Mouse (Mus musculus) ovary, postnatal 14 days (tissue): ENCODE data around the gene Serpinh1.
"Not testable (repeated sequence)": the region's sequence is repeated elsewhere in the genome, so short reads cannot be mapped to it uniquely, and the experiment has no call there.

Experiments used
- DNase-seq: peaks from one replicate; pipeline ENCODE4 v3.0.0; 2022; ENCODE audit warnings: low spot score

Serpinh1 gene

DNA sequence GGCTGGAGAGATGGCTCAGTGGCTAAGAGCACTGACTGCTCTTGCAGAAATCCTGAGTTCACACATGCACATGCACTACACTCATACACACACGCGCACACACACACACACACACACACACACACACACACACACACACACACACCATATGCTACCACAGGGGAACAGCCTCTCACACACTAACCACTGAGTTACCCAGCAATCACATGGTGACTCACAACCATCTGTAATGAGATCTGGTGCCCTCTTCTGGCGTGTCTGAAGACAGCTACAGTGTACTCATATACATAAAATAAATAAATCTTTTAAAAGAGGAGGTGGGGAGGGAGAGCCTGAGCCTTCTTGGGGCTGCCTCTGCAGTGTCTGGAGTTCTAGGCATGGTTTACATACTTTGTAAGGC lies 21.3 kb upstream of the Serpinh1 start:
- DNase-seq: not testable (repeated sequence)

DNA sequence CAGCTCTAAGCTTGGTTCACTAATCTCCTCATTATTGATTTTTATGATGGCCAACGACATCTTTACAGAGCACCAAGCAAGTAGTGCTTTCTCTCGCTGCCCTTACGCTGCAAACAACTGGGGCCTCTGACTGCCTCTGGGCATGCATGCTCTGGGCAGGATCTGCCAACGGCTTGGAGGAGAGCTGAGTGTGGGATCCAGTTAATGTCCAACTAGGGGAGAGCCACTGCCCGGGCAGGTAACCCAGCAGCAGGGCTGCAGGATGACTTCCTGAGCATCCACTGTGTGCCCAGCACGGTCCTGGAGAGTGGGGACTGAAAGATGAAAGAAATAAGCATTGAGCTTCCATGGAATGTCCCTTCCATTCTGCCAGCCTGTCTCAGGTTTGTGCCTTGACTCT lies 13.7 kb upstream of the Serpinh1 start:
- DNase-seq: no peak

DNA sequence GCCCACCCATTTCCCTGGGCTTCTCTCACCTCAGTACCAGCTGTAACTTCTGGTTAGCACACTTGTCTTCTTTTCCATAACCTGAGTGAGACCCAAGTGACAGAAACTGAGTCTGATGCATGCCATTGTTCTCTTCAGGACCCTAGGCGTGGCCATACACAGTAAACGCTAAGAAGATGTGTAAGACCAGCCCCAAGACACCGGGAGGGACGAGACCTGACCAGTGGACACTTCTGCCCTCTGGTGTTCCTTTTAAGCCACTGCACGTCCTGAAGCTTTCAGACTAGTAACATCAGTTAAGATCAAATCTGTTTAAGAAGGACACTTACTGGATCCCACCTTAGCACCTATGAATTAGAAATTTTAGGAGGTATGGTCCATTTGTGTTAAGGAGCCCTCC lies 12.0 kb upstream of the Serpinh1 start:
- DNase-seq: peak; percentile 64

DNA sequence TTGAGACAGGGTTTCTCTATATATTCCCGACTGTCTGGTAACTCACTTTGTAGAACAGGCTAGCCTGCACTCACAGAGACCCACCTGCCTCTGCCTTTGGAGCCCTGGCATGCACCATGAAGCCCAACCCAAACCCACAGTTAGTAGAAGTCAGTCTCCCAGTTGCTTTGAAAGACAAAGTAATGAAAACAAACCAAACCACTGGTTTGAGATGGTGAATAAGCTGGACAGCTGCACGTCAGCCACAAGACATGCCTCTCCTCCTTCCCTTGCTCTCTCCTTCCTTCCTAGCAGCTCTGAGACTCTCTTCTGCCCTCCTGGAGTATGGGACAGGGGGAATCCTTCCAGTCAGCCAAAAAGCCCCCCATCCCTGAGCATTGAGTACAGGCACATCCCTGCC lies 9.1 kb upstream of the Serpinh1 start:
- DNase-seq: no peak

DNA sequence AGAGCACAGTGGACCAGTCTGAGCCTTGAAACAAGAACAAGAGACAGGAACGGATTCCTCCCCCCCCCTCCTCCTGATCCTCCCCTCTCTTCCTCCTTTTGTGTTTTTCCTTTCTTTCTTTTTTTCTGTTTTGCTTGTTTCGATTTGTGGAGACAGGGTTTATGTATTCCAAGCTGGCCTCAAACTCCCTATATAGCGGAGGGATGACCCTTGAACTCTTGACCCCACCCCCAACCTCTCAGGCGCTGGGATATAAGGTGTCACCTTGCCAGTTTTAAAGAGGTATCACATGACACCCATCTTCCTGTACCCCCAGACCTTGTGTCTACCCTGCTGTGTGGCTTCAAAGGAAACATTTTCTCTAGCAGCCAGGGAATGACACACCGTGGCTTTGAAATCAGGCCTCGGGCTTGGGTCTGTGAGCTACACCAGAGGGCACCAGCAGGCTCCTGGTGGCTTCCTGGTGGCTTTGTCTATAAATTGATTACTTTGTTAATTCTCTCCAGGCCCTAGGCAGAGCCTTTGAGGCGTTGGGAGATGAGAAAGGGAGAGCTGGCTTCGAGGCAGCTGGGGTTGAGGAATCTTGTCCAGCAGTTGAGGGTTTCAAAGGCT lies 7.9 kb upstream of the Serpinh1 start:
- no peak for DNase-seq

DNA sequence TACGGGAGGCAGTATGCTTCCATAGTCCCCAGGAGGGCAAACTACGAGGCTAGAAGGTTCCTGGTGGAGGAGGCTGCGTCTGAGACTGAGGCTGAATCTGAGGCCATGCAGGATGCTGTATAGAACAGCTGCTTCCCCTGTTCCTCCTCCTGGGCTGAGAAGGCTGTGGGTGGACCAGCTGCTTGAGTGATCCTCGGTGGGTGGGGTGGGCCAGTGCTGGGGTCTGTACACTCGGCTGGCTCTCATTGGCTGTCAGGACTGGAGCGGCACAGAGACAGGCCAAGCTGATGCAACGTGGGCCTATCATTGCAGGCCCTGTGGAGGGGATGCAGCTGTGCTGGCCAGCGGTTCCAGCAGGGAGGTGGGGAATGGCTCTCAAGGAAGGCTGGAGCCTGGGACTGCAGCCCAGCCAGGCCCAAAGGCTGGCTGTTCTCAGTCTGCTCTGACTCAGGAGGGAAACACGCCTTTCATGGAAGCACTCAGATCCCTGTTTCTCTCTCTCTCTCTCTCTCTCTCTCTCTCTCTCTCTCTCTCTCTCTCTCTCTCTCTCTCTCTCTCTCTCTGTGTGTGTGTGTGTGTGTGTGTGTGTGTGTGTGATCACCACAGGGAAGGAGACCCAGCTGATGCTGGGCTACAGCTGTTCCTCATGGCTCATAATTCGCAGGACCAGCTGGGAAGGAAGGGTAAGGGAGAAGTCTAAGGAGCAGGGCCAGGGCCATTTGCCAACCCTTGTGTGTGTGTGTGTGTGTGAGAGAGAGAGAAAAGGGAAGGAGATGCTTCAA lies 7.2 kb upstream of the Serpinh1 start:
- peak; percentile 60 for DNase-seq

DNA sequence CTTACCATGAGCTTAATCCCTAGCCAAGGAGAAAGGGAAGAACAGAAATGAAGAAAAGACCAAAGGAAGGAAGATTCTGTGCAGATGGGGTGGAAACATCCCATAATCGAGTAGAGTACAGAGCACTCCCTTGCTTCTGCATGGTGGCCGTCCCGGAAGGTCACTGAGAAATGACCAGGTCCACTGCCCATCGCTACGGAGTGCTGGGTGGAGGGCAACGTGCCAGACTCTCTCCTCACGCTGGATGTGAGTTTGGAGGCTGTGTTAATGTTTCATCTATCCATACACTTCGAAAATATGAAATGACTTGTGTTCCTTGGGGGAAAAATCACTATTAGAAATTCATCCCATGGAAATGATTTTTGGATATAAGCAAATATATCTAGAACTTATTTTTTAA lies 5.3 kb upstream of the Serpinh1 start:
- DNase-seq: no peak

DNA sequence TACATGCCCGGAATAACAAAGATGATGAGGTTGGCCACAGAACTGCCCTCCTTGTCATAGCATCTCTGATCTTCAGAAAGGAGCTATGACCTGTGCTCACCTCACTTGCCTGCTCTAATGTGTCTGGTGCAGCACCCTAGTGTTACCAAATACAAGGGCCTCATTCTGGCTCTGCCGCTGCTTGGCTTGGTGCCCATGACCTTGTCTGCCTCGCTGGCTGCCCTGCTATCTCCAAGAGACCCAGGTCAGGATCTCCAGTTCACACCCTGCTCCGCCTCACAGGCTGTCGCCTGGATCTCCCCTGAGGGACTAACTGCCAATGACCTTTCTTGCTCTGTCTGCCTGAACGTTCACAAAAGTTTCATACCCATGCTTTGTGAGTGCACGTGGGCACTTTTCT lies 4.2 kb upstream of the Serpinh1 start:
- DNase-seq: peak; percentile 47

DNA sequence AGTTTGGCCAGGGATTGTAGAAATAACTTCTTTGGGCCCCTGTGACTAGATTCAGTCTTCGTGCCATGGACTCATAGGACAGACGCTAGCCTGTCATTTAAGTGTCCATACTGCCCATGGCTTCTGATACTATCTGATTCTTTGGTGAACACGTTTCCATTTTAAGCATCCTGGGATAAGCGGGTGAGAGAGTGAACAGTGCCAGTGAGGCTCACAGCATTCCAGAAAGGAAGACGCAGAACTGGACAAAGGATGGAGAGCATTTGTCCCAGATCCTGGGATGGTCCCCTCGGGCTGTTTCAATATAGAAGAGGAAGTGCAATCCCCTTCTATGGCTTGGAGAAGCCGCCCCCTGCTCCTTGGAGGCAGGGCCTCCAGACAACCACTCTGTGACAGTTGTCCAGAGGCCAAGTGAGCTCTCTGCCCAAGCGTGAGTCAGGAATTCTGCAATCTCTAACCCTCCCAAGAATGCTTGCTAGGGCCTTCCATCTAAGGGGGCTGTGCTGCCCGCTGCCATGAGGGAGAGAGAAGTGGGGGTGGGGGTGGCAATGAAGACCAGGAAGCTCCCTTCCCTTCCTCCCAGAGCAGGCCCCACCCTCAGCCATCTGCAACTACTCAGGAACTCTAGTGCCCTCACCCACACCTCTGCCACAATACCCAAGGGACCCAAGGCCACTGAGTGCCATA lies 3.3 kb upstream of the Serpinh1 start:
- DNase-seq: peak; percentile 39

DNA sequence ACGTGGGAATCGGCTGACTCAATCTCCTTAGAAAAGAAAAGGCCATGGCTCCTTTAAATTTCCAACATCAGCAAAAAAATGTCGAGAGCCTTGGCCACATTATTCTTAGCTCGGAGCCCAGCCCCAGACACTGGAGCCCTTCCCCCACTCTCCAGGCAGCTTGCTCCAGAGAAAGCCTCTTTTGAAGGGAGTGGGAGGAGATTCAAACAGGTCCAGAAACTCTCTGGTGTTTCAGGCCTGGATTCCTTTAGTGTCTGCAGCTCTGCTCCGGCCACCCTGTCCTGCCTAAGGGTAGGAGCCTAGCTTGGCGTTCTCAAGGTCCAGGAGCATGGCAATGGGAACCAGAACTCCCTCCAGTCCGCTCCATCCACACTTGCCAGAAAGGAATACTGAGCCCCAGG lies 2.7 kb upstream of the Serpinh1 start:
- DNase-seq: peak; percentile 68

DNA sequence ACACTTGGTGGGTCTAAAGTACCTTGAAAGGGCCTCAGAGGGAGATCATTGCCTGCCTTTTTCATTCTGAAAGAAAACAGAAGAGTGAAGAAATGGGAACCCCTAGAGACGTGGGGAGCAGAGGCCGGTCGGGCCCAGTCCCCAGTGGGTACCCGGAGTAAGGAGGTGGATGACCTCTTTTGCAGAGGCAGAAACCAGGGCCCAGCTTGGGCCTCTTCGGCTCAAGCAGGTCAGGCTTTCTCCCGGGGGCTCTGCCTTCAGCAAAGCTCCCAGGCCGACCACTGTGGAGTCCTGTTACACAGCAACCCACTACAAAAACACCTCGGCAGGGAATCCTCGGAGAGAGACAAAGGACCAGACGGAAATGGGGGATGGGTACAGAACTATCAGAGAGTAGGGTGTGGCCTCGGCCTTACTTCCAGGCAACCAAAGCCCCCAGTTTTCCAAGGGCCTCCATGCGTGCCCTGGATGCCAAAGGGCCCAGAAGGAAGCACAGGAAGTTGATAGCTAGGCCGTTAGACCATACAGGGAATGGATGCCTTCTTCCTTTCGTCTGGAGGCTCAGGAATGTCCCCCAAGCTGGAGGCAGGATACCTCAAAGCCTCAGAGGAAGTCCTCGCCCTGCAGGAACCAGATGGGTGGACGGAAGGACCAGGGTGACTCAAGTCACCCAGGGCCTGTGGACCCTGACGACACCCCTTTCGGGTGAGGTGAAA lies 1.1 kb downstream of the Serpinh1 start:
- DNase-seq: peak; percentile 31

DNA sequence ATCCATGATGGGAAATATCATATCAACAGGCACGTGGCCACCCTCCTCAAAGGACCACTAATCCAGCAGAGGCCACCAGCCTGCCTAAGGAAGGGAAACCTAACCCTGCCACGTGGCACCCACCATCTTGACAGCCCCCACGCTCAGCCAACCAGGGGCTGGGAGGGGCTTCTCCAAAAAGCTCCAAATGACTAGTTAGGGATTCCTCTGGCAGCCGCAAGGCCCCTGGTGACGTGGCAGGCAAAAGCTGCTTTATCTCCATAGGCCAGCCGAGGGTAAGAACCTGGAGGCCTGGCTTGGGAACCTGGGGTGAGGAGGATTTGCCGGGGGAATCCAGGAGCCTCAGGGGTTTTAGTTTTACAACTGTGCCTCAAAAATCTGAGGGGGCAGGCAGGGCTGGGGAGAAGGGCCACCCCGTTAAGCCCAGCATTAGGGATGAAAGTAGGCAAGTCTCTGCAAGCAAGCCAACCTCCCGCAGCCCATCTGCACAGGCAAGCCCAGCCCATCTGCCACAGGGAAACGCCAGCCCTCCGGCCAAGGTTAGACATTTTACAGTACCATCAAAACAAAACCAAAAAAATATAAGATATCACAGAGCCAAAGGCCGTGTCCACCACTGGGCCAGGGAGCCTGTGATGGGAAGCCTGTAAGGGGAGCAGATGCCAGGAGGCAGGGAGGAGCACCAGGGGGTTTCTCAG lies 1.8 kb downstream of the Serpinh1 start:
- no peak for DNase-seq

DNA sequence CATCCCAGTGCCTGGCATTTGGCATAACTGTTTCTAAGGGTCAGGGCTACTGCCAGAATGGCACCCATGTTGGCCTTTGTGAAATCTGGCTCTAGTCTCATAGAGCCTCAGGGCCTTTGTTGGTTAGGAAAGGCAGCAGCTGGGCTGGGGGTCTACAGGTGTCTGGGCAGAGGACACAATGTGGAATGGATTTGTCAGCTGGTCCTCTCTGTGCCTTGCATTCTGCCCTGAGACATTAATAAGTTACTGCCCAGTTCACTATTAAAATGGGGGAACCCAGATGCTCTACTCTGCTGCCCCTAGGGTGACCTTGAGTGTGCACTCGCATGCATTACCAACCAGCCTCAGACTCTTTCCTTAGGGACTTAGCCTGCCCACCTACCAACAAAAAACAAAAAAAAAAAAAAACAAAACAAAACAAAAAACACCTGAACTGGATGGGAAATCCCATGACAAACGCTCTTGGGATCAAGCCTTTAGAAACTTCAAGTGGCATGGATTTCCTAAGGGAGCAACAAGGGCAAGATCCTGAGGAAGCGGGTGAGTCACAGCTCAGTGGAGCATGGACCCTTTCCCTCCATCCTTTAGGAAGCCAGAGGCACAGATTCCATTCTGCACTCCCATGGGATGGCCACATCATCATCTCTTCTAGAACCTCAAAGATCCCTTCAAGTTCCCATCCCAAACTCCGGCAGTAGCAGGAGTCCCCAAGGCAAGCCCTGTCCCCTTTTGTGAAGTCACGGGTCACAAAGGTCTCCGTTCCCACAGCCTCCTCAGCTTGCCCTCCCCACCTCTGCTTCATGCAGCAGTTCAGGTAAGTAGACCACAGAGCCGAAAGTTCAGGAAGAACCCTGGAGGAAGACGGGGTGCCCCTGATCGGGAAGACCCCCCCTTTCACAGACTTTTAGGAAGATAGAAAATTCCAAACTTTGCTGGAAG lies 3.0 kb downstream of the Serpinh1 start:
- DNase-seq: no peak

DNA sequence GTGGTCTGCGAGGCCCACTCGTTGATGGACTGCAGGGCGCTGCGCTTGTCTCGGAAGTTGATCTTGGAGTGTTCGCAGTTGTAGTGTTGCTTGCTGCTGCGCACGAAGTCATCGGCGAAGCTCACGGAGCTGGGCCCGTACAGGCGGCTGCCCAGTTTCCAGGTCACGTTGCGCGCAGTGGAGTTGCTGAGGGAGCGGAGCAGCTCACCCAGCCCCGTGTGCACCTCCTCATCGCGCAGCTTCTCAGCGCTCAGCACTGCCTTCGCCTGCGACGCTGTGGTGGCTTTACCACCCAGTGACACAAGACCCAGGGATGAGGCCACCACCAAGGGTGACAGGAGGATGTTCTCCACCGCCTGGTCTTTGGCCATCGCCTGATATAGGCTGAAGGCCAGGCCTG lies 4.2 kb downstream of the Serpinh1 start:
- DNase-seq: no peak

DNA sequence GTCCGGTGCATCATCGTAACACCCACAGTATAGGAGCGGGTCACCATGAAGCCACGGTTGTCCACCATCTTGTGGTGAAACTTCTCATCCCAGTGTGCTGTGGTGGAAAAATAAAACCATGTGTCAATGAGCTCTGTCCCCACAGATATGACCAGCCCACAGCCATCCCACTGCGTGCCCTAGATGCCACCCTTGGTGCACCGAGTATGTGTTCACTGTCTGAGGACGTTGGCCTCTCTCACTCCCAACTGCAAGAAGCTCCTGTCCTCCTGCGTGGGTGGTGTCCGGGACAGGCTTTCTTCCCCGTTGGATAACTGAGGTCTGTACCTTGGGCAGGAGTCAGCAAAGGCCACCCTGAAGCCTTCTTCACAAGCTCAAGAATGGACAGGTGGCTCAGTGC lies 5.8 kb downstream of the Serpinh1 start:
- no peak for DNase-seq

DNA sequence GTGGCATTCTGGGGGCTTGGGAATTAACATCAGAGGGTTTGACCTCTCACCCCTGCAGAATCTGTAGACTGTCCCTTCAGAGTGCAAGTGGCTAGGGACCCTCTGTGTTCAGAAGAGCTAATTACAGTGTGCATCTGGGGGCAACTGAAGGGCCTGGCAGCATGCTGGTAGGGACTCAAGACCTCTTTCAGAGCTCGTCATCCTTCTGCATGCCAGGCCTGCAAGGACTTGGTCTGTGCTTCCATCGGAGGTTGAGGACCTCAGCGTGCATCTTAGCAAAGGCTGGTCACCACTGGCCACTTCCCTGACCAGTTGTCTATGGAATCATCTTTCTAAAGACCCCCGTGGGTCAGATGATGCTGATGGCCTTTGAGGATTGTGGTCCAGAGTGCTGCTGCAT lies 9.5 kb downstream of the Serpinh1 start:
- DNase-seq: no peak

DNA sequence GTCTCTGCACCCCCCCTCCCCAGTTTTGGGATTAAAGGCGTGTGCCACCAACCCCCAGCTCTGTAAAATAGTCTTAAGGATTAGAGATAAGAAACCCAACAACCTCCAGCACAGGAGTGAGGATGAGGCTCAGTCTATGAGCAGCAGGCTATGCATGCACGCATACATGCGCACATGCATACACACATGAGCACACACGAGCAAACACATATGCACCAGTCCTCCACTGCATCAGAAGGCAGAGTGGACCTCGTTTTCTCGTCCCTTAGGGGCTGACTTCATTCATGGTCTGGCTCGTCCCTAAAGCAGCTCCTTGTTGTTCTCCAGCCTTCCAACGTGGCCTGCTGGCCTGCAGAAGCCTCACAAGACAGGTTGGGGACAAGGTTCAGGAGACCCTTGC lies 12.3 kb downstream of the Serpinh1 start:
- no peak for DNase-seq

DNA sequence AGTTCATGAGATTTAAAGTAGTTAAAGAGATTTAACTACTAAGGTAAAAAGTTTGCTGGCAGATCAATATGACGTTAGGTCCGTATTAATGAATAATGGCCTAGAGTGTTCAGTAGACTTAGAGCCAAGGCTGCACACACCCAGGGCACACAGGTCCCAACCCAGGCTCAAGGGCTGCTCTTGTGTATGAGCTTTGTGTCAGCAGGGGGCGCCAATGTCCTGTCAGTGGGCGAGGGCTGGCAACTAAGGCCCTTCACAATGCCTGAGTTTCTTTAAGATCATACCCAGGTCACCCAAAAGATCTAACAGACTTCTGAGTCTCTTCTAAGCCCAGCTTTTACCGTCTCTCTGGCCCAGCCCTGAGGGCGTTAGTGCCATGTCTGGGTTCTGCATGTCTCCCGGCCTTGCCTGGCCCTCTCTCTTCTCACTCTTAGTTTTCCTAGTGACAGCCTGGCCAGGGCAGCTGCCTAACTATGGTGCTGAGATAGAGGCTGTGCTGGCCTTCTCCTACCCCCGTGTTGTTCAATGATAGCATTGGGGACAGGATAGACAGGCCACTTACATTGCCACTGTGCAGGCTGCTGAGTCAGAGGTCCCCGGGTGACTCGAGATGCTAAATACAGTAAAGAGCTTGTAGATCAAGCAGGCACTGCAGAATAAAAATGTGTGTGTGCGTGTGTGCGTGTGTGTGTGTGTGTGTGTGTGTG lies 20.1 kb downstream of the Serpinh1 start:
- DNase-seq: peak; percentile 93

DNA sequence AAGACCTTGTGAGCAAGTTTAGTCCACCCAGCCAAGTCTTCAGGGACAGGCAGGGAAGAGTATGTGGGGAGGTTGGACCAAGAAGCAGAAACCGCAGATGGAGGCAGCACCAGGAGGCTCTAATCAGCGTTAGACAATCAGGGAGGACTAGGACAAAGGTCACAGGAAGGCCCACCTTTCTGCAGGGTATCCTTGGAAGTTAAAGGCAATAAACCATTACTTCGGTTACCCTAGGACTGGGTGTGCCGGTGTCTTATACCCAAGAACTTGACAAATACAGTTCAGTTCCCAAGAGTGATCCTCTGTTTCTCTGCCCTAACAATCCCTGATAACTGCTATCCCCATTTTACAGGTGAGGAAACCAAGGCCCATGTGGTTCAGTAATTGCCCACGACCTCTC lies 23.0 kb downstream of the Serpinh1 start:
- DNase-seq: no peak

DNA sequence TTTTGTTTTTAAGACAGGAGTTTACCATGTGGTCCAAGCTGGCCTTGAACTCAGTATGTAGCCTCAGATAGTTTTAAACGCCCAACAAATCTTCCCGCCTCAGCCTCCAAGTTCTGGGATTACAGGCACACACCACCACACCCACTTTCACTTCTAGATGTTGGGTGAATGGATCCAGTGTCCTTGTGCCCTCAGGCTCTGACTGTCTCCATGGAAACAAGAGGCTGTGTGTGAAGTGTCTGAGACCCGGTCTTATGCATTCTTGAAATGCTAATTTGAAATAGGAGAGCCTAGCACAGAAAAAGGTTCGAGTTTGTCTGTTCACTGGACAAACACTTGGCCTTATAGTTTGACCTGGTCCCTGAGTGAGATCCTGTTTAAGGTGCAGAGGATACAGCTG lies 24.2 kb downstream of the Serpinh1 start:
- no peak for DNase-seq
